In the genomic region with DNA sequence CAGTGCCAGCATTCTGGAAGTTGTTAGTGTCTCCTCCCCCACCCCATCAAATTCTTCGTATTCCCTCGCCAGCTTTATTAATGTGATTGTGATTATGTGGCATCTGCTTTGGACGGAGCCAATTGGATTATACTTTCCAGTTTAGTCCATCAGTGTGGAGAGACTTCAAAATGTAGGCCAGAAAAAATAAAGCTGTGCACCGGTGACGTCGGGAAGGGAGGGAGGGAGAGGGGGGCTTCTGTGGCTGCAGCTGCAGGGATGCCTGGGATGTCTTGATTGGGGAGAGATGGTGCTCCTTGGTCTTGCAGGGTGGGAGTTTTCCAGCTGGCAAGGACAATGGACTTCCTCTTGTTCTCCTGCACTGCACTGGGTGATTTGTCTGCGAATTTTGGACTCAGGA, we compare ENCODE assay signal across 7 mouse cellular contexts.
DNase-seq lines count a peak whose midpoint lies in the region; ATAC-seq lines count a peak whose summit lies in the region.

No protein-coding gene starts in this region.

- peak; percentile 81 for DNase-seq in Muller cell, postnatal 12 days (ENCODE audit: inconsistent ontology term)
- DNase-seq in embryonic facial prominence, embryonic 11.5 days (ENCODE audit: low spot score) = peak; percentile 51
- peak; percentile 19 to 41 for DNase-seq in heart, postnatal 36 days
- DNase-seq in cerebellum, adult 11 months = no peak
- DNase-seq in thymus, postnatal 4 days = no peak

- intact Hi-C loops in heart, postnatal 36 days (cut with DNase I) = loop anchor here (5.0 to 10.0 kb wide), 2 partner anchors 177 to 330 kb away; no protein-coding TSS in a partner anchor

- H3K9me3 ChIP-seq in embryonic facial prominence, embryonic 11.5 days (replicated peaks; ENCODE audit: control insufficient read depth, low read length) = no peaks in the 10 kb centered on the region
- H3K9me3 ChIP-seq in limb, embryonic 15.5 days = no peaks in the 10 kb centered on the region
- H3K9me3 ChIP-seq in stomach, embryonic 16.5 days (replicated peaks; ENCODE audit: control insufficient read depth, low read length) = no peaks in the 10 kb centered on the region

- ATAC-seq in embryonic facial prominence, embryonic 11.5 days (replicated peaks; ENCODE audit: insufficient number of reproducible peaks, low FRiP score, low TSS enrichment, low read depth) = no peak
- 0 out of 2 replicates have a peak, but pooled peaks have one; percentile 44 for ATAC-seq in limb, embryonic 15.5 days (ENCODE audit: insufficient number of reproducible peaks, low FRiP score, low TSS enrichment, low read depth)
- peak; percentile 44; the same call in 1 of the 2 replicates for ATAC-seq in stomach, embryonic 16.5 days (ENCODE audit: insufficient read depth, low FRiP score)

- peaks cover 4% of the 10 kb centered on the region; the same call in 1 of the 2 replicates for H3K4me1 ChIP-seq in embryonic facial prominence, embryonic 11.5 days (ENCODE audit: control insufficient read depth, insufficient read depth, low read length)
- H3K4me1 ChIP-seq in limb, embryonic 15.5 days = peaks cover 8% of the 10 kb centered on the region
- no peaks in the 10 kb centered on the region; the same call in none of the 2 replicates for H3K4me1 ChIP-seq in stomach, embryonic 16.5 days (ENCODE audit: control insufficient read depth, insufficient read depth, low read length)

- no peak overlapping the region for H3K27ac ChIP-seq in embryonic facial prominence, embryonic 11.5 days (replicated peaks; ENCODE audit: low read depth, low read length)
- H3K27ac ChIP-seq in limb, embryonic 15.5 days = peak overlapping the region; percentile 19
- 0 out of 2 replicates have a peak overlapping the region, but pooled peaks have one; percentile 5 for H3K27ac ChIP-seq in stomach, embryonic 16.5 days (ENCODE audit: low read length)

- no peaks in the 10 kb centered on the region for H3K36me3 ChIP-seq in embryonic facial prominence, embryonic 11.5 days (replicated peaks; ENCODE audit: control insufficient read depth, insufficient read depth, low read depth, low read length)
- H3K36me3 ChIP-seq in limb, embryonic 15.5 days = no peaks in the 10 kb centered on the region
- no peaks in the 10 kb centered on the region for H3K36me3 ChIP-seq in stomach, embryonic 16.5 days (ENCODE audit: control insufficient read depth, insufficient read depth, low read length)

- no peak overlapping the region for H3K4me3 ChIP-seq in embryonic facial prominence, embryonic 11.5 days (ENCODE audit: low read depth, low read length)
- no peak overlapping the region for H3K4me3 ChIP-seq in limb, embryonic 15.5 days
- H3K4me3 ChIP-seq in stomach, embryonic 16.5 days (replicated peaks; ENCODE audit: low read length) = no peak overlapping the region

- 0 out of 2 replicates have a peak overlapping the region, but pooled peaks have one; percentile 10 for H3K4me2 ChIP-seq in embryonic facial prominence, embryonic 11.5 days (ENCODE audit: low read depth, low read length)
- H3K4me2 ChIP-seq in limb, embryonic 15.5 days = no peak overlapping the region; the same call in 1 of the 2 replicates
- H3K4me2 ChIP-seq in stomach, embryonic 16.5 days (ENCODE audit: low read depth, low read length) = peak overlapping the region; percentile 31

- no peaks in the 10 kb centered on the region for H3K27me3 ChIP-seq in embryonic facial prominence, embryonic 11.5 days (ENCODE audit: control insufficient read depth, insufficient read depth, low read length)
- no peaks in the 10 kb centered on the region for H3K27me3 ChIP-seq in limb, embryonic 15.5 days
- H3K27me3 ChIP-seq in stomach, embryonic 16.5 days (ENCODE audit: control insufficient read depth, insufficient read depth, low read length) = no peaks in the 10 kb centered on the region

- H3K9ac ChIP-seq in embryonic facial prominence, embryonic 11.5 days (replicated peaks; ENCODE audit: low read length) = no peak overlapping the region
- no peak overlapping the region for H3K9ac ChIP-seq in limb, embryonic 15.5 days
- no peak overlapping the region for H3K9ac ChIP-seq in stomach, embryonic 16.5 days (ENCODE audit: low read length)

- 21% methylated on average over 7 of the region's 7 CpGs for WGBS in embryonic facial prominence, embryonic 11.5 days
- WGBS in limb, embryonic 15.5 days = 23% methylated on average over 7 of the region's 7 CpGs
- WGBS in stomach, embryonic 16.5 days = 31% methylated on average over 7 of the region's 7 CpGs

Comparison
In these comparisons a context has a peak if more than half of its experiments do, and no peak if none do; other contexts are left out.
1. DNase-seq: peak in Muller cell, postnatal 12 days (single experiment), embryonic facial prominence, embryonic 11.5 days (single experiment) and heart, postnatal 36 days (2 of 2); none in cerebellum, adult 11 months (single experiment) and thymus, postnatal 4 days (single experiment).